Mouse (Mus musculus) liver, embryonic 16.5 days (tissue): ENCODE data around the gene Lix1l. TPM values are rescaled to one million over a fixed set of nuclear protein-coding genes. Genes with fewer than 3 reads are reported as not detected.
"Not testable (repeated sequence)": the region's sequence is repeated elsewhere in the genome, so short reads cannot be mapped to it uniquely, and the experiment has no call there.

Experiments used
- ATAC-seq: fragments of 200-750 bp; cut with Nextera tagmentation; 2 replicates; pipeline ENCODE4 v1.8.0; 2017; ENCODE audit warnings: low read depth, mild to moderate bottlenecking, moderate number of reproducible peaks, moderate library complexity
- H3K27ac ChIP-seq: fragments of 300-500 bp; sonication (generic); 2 replicates; pipeline ENCODE4 v1.5.1; 2014; ENCODE audit warnings: mild to moderate bottlenecking, low read length
- H3K27me3 ChIP-seq: fragments of 300-500 bp; sonication (generic); 2 replicates; pipeline ENCODE4 v1.6.1; 2014; ENCODE audit warnings: low read depth, low read length, mixed read lengths; ENCODE audit not compliant: control insufficient read depth, insufficient read depth
- H3K36me3 ChIP-seq: fragments of 300-500 bp; sonication (generic); 2 replicates; pipeline ENCODE4 v1.6.1; 2014; ENCODE audit warnings: mild to moderate bottlenecking; ENCODE audit not compliant: control insufficient read depth, insufficient read depth
- H3K4me1 ChIP-seq: fragments of 300-500 bp; sonication (generic); 2 replicates; pipeline ENCODE4 v1.6.1; 2014; ENCODE audit warnings: low read depth, low read length, mixed read lengths; ENCODE audit not compliant: control insufficient read depth
- H3K4me2 ChIP-seq: fragments of 300-500 bp; sonication (generic); 2 replicates; pipeline ENCODE4 v1.6.1; 2014; ENCODE audit warnings: low read depth, low read length, mixed read lengths
- H3K4me3 ChIP-seq: fragments of 300-500 bp; sonication (generic); 2 replicates; pipeline ENCODE4 v1.5.1; 2014; ENCODE audit warnings: low read depth, mild to moderate bottlenecking, low read length
- H3K9ac ChIP-seq: fragments of 300-500 bp; sonication (generic); 2 replicates; pipeline ENCODE4 v1.6.1; 2014; ENCODE audit warnings: low read depth, low read length
- H3K9me3 ChIP-seq: fragments of 300-500 bp; sonication (generic); replicated peaks from 2 replicates; pipeline ENCODE4 v1.6.1; 2016; ENCODE audit warnings: low read length; ENCODE audit not compliant: control insufficient read depth
- WGBS: fragments of 180-500 bp; shearing (Covaris S2); extraction: QIAGEN DNeasy Blood & Tissue Kit; methylation state at CpG from one replicate; pipeline ENCODE4 v1.1.7; 2014; ENCODE audit not compliant: insufficient replicate concordance; 5-methylcytosine and 5-hydroxymethylcytosine counted together
- polyA plus RNA-seq: library from polyadenylated mRNA; unstranded; fragments of >200 nt; fragmentation: Nextera tagmentation; extraction: Ambion mirVana; gene quantifications from 2 replicates; pipeline ENCODE4 v1.2.1, GENCODE M21; 2015

Gene Lix1l
- polyA plus RNA-seq, 1 experiment from 2014 or later, result 0.68 TPM

DNA sequence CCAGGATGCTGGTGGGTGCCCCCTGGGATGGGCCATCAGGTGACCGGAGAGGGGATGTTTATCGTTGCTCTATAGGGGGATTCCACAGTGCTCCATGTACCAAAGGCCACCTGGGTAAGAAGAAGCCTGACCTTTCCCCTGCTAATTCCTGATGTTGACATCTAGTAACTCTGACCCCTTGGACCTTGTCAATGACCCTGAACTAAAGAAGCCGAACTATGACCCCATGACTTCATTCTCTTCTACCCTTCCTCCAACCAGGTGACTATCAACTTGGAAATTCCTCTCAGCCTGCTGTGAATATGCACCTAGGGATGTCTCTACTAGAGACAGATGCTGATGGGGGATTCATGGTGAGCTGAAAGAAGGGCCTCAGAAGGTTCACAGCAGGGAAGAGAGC is 46.4 kb downstream of the Lix1l start:
- Histone ChIP-seq H3K9ac (no peak overlapping the region), H3K4me3 (no peak overlapping the region), H3K27ac (no peak overlapping the region), H3K27me3 (no peaks in the 10 kb centered on the region), H3K4me2 (no peak overlapping the region), H3K9me3 (no peaks in the 10 kb centered on the region), H3K36me3 (no peaks in the 10 kb centered on the region), H3K4me1 (no peaks in the 10 kb centered on the region)
- WGBS, result 71% methylated on average over 3 of the region's 3 CpGs
- peak; percentile 27; the same call in 1 of the 2 replicates for ATAC-seq

DNA sequence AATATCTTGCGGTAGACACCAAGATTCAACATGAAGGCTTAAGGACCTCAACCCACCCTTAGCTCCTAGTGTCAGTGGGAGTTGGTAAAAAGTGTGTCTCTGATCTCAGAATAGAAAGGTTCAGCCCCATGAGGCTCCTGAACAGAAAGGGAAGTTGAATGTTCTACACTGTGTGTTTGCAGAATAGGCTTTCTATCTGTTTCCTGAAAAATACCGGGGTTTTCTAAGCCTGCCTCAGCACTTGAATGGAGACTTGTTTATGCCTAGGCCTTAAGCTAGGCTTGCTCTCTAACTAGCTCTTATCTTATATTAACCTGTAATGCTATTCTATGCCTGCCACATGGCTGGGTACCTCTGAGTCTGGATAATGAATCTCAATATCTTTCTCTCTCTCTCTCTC is 60.0 kb downstream of the Lix1l start:
- no peaks in the 10 kb centered on the region for H3K9me3 ChIP-seq
- H3K9ac ChIP-seq, result no peak overlapping the region
- no peak overlapping the region for H3K4me3 ChIP-seq
- no peak overlapping the region for H3K4me2 ChIP-seq
- H3K27me3 ChIP-seq, result no peaks in the 10 kb centered on the region
- 0 out of 2 replicates have a peak overlapping the region, but pooled peaks have one; percentile 16 for H3K27ac ChIP-seq
- H3K4me1 ChIP-seq, result peaks cover 7% of the 10 kb centered on the region
- WGBS, result 56% methylated on average over 2 of the region's 2 CpGs
- no peaks in the 10 kb centered on the region for H3K36me3 ChIP-seq
- ATAC-seq, result no peak

DNA sequence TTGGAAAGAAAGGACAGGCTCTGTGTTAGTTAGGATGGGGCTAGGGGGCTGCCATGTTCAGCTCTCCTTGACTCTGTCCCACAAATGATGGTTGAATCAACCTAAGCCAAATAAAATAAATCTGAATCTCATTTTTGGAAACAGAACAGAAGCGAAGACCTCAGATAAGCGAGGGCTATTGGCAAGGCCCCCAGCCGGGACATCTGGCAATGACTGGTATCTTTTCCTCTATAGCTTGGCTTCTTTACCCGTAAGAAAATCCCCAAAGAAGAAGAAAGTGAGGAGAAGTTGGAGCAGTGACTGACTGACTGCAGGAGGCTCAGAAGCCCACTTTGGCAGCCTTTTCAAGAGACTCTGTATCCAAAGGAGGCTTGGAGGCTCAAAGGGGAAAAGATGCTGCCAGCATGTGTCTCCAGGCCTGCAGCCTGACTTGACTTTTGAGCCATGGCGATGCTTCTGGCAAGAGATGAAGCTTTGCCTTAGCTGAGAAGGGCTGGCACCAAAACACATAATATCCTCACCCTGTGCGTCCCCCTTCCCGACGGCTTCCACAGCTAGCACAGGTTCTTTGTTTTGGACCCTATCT is 61.9 kb downstream of the Lix1l start:
- no peak overlapping the region for H3K4me3 ChIP-seq
- no peak for ATAC-seq
- no peak overlapping the region for H3K9ac ChIP-seq
- H3K4me1 ChIP-seq, result peaks cover 7% of the 10 kb centered on the region
- no peaks in the 10 kb centered on the region for H3K9me3 ChIP-seq
- H3K4me2 ChIP-seq, result no peak overlapping the region
- 55% methylated on average over 8 of the region's 8 CpGs for WGBS
- H3K27me3 ChIP-seq, result no peaks in the 10 kb centered on the region; the same call in 1 of the 2 replicates
- H3K36me3 ChIP-seq, result no peaks in the 10 kb centered on the region
- H3K27ac ChIP-seq, result no peak overlapping the region

DNA sequence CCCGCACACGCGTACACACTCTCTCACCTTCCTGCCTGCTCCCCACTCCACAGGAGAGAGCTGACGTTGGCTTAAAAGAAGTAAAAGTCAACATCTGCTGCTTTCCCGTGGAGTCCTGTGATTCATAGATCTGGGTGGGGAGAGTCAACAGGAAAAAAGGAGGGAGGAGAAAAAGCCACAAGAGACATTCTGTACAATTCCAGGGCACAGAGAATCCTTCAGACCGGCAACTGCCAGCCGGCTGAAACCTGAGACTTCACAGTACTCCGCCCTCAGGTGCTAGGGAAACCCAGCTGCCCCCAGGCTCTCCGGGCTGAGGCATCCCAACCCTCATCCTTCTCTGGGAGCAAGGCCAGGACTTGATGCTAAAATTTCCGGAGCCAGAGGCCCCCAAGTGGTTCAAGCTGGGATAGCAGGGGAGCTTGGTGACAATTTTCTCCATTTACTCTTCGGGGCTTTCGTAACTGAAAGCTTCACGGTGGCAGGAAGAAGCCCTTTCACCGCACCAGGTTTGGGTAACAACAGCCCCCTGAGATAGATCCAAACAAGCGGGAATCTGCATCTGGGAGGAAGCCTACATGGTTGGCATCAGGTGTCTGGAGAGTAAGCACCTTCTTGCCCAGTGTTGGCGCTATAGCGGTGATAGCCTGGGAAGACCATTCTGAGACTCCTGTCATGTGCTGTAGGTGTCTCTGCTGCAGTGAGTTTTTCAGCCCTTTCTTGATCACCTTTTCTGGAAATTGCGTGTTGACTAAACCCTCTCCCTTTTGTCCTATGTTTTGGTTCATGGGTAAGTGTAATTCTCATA is 62.7 kb downstream of the Lix1l start:
- H3K9me3 ChIP-seq, result no peaks in the 10 kb centered on the region
- no peaks in the 10 kb centered on the region; the same call in 1 of the 2 replicates for H3K27me3 ChIP-seq
- peak overlapping the region; percentile 65 for H3K4me2 ChIP-seq
- H3K27ac ChIP-seq, result no peak overlapping the region
- H3K4me3 ChIP-seq, result peak overlapping the region; percentile 28; the same call in 1 of the 2 replicates
- peak; percentile 32; the same call in 1 of the 2 replicates for ATAC-seq
- 7% methylated on average over 17 of the region's 18 CpGs for WGBS
- H3K9ac ChIP-seq, result peak overlapping the region; percentile 18; the same call in 1 of the 2 replicates
- no peaks in the 10 kb centered on the region for H3K36me3 ChIP-seq
- peaks cover 7% of the 10 kb centered on the region for H3K4me1 ChIP-seq

DNA sequence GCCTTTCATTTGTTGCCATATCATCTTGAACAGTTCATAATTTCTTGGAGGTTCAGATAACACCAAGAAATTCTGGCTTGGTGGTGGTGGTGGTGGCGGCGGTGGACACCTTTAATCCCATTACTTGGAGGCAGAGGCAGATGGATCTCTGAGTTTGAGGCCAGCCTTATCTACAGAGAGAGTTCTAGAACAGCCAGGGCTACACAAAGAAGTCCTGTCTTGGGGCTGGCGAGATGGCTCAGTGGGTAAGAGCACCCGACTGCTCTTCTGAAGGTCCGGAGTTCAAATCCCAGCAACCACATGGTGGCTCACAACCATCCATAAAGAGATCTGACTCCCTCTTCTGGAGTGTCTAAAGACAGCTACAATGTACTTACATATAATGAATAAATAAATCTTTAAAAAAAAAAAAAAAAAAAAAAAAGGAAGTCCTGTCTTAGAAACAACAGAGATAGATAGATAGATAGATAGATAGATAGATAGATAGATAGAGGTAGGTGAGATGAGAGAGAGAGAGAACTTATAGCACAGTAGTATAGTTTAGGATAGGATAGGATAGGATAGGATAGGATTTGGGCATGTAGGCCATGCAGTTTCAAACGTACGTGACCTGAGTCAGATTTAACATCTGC is 64.9 kb downstream of the Lix1l start:
- H3K4me3 ChIP-seq, H3K4me1 ChIP-seq, H3K9me3 ChIP-seq, H3K27ac ChIP-seq, H3K4me2 ChIP-seq, H3K36me3 ChIP-seq, ATAC-seq, H3K27me3 ChIP-seq, H3K9ac ChIP-seq: not testable (repeated sequence)
- 71% methylated on average over 6 of the region's 7 CpGs for WGBS

- Histone ChIP-seq H3K9me3 (no peaks in the 10 kb centered on the region), H3K4me2 (no peak overlapping the region), H3K27me3 (peaks cover 10% of the 10 kb centered on the region), H3K36me3 (no peaks in the 10 kb centered on the region), H3K9ac (no peak overlapping the region), H3K4me3 (no peak overlapping the region), H3K4me1 (peaks cover 7% of the 10 kb centered on the region), H3K27ac (no peak overlapping the region)
- ATAC-seq, result no peak
- 81% methylated on average over 5 of the region's 5 CpGs for WGBS
Observed at GRCm38 (mm10) chr3:96666916-96667315, 66.0 kb downstream of the Lix1l start.

GRCm38 (mm10) chr3:96667316-96667715 is 66.4 kb downstream of the Lix1l start:
- Histone ChIP-seq H3K27ac (no peak overlapping the region), H3K9ac (no peak overlapping the region), H3K27me3 (peaks cover 10% of the 10 kb centered on the region), H3K4me2 (no peak overlapping the region), H3K4me1 (peaks cover 7% of the 10 kb centered on the region), H3K9me3 (no peaks in the 10 kb centered on the region), H3K4me3 (no peak overlapping the region), H3K36me3 (no peaks in the 10 kb centered on the region)
- ATAC-seq, result no peak
- 12% methylated on average over 1 of the region's 1 CpGs for WGBS

DNA sequence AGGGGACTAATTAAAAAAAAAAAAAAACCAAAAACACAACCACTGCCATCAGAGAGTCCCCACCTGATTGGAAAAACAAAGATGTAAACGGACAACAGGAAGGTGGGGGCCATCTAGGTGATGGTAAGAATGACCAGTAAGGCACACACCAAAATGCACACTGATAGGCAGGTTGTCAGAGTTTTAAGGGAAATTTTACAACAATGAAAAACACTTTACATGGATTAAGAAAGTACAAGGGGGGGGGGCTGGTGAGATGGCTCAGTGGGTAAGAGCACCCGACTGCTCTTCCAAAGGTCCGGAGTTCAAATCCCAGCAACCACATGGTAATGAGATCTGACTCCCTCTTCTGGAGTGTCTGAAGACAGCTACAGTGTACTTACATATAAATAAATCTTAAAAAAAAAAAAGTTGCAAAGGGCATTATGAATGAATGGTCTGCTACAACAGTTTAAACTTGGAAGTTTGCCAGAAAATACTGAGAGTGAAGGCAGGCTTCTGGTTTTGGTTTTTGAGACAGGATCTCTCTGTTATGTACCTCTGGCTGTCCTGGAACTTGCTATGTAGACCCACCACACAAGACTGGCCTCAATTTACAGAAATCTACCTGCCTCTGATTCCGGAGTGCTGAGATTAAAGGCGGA is 67.6 kb downstream of the Lix1l start:
- Histone ChIP-seq H3K27ac (no peak overlapping the region), H3K4me3 (no peak overlapping the region), H3K9me3 (no peaks in the 10 kb centered on the region), H3K9ac (no peak overlapping the region), H3K4me1 (peaks cover 4% of the 10 kb centered on the region), H3K4me2 (no peak overlapping the region), H3K36me3 (no peaks in the 10 kb centered on the region), H3K27me3 (peaks cover 10% of the 10 kb centered on the region)
- WGBS, result 83% methylated on average over 5 of the region's 5 CpGs
- ATAC-seq, result no peak
